Mouse (Mus musculus): ENCODE data around the gene Ugt8a. TPM values are rescaled to one million over a fixed set of nuclear protein-coding genes. Genes with fewer than 3 reads are reported as not detected.
A peak's percentile ranks its signal among the peaks of the same experiment; 100 is the strongest.

Ugt8a gene
- total RNA-seq (2014; fragmentation: Nextera tagmentation): 1.4 TPM in 1 of 2 replicates, not detected in the other
- 0.46 TPM in 1 of 2 replicates, not detected in the other for total RNA-seq (2017)

GRCm38 (mm10) chr3:125938092-125938755 lies at the start of gene Ugt8a:
TSS of gene Ugt8a (minus strand) at chr3:125938619.
- ATAC-seq (replicated peaks; ENCODE audit: poor library complexity, severe bottlenecking): peak; percentile 55

DNA sequence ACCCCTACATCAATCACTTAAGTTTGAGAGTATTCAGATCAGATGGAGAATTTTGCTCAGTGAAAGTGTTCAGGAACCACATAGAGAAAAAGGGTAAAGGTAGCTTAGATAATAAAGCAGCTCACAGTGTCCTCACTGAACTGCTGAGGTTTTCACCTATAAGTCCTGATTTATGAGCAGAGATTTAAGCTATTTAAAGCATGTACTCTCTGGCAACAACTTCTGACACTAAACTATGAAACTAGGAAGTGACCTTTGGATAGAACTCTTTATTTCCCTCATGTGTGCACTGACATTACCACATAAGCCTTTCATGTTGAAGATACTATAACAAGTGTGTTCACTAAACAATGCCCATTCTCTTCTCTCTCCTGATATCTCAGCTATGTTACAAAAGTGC lies 48.2 kb upstream of the Ugt8a start:
- ATAC-seq (replicated peaks; ENCODE audit: poor library complexity, severe bottlenecking): no peak

GRCm38 (mm10) chr3:125983707-125984420 lies 45.4 kb upstream of the Ugt8a start:
- ATAC-seq (replicated peaks; ENCODE audit: poor library complexity, severe bottlenecking): no peak

- no peak for ATAC-seq (replicated peaks; ENCODE audit: poor library complexity, severe bottlenecking)
Measured at GRCm38 (mm10) chr3:125979475-125979874, 41.1 kb upstream of the Ugt8a start.

DNA sequence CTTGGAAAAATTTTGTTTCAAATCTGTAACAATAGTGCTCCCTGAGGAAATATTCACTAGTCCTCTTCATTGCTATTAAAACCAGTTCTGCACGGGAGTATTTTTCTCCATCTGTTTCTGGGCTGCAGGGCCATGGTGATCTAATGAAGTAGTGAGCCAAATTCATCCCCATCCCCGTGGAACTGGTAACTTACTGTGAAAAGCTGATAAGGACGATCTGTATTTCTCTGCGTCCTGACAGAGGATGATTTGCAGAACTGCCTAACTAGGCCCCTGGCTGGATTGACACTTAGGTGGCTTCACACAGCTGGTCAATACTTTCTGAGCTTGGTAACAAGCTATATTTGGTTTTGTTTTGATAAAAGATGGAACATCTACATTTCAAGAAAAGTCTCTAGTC lies 37.5 kb upstream of the Ugt8a start:
- no peak for ATAC-seq (replicated peaks; ENCODE audit: poor library complexity, severe bottlenecking)

DNA sequence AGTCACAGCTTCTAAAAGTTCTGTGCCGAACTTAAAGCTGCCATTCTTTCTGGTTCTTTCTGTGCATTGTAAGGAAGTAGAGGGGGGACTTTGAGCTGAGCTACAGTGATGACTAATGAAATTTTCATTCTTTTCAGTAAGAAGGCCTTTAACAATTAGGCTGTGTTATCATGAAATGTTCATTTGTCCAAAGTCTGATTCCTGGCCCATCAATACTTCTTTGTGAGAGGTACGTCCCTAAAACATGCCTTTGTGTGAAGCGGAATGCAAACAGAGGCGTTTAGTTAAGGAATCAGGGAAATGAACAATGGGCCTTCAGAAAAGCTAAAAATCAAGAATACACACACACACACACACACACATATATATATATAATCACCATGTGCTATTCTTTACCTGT lies 31.0 kb upstream of the Ugt8a start:
- ATAC-seq (replicated peaks; ENCODE audit: poor library complexity, severe bottlenecking): no peak

DNA sequence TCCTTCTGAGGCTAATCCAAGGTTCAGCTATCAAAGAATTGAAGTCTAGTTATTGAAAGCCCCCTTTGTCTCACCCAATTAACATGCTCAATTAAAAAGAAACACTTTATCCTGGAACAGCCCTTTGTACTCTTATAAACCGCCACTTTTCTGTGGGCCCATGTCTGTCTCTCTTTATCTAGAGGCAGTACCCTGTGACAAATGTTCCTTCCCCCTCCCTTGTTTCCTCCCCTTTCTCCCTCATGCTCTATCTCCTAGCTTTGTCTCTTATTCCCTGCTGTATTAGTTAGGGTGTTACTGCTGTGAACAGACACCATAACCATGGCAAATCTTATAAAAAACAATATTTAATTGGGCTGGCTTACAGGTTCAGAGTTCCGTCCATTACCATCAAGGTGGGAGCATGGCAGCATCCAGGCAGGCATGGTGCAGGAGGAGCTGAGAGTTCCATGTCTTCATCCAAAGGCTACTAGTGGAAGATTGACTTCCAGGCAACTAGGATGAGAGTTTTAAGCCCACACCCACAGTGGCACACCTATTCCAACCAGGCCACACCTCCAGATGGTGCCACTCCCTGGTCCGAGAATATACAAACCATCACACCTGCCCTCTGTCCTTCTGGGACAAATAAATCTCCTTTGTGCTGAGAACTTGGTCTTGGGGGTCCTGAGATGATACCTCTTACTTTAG lies 17.9 kb upstream of the Ugt8a start:
- no peak for ATAC-seq (replicated peaks; ENCODE audit: poor library complexity, severe bottlenecking)

- no peak for ATAC-seq (replicated peaks; ENCODE audit: poor library complexity, severe bottlenecking)
Measured at GRCm38 (mm10) chr3:125954881-125955280, 16.5 kb upstream of the Ugt8a start.

DNA sequence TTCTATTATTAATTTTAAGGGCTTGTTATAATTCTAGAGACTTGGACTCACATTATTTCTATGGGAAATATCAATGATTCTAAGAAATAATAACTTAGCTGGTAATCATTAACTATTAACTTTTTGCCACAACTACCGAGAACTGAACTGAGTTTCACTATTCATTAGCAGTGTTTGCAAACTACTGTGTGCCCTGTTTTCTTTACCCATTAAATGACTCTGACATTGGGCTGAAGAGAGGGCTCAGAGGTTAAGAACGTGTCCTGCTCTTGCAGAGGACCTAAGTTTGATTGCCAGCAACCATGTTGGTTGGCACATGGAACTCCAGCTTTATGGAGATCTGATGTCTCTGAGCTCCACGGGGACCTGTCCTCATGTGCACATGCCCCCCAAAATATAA lies 2.4 kb upstream of the Ugt8a start:
- ATAC-seq (replicated peaks; ENCODE audit: poor library complexity, severe bottlenecking): no peak

DNA sequence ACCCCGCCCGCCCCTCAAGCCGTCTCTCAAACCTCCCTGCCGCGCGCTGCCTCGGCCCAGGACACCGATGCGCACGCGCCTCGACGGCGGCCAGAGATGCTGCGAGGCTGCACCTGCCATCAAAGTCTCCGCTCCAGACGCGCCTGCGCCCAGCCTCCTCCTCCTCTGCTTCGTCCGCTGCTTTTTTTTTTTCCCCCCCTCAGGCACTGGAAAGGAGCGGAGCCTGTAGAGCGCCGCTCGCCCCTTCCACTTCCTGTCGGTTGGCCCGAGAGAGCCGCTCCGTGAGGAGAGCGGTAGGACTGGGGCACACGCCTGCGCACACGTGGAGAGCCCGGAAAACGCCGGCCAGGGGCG lies 314 bp upstream of the Ugt8a start:
- peak; percentile 40 for ATAC-seq (replicated peaks; ENCODE audit: poor library complexity, severe bottlenecking)

- peak; percentile 26 for ATAC-seq (replicated peaks; ENCODE audit: poor library complexity, severe bottlenecking)
Measured at GRCm38 (mm10) chr3:125937536-125938091, 805 bp downstream of the Ugt8a start.

- ATAC-seq (replicated peaks; ENCODE audit: poor library complexity, severe bottlenecking): no peak
Measured at GRCm38 (mm10) chr3:125935796-125936195, 2.6 kb downstream of the Ugt8a start.

- ATAC-seq (replicated peaks; ENCODE audit: poor library complexity, severe bottlenecking): no peak
Measured at GRCm38 (mm10) chr3:125932594-125933237, 5.7 kb downstream of the Ugt8a start.

DNA sequence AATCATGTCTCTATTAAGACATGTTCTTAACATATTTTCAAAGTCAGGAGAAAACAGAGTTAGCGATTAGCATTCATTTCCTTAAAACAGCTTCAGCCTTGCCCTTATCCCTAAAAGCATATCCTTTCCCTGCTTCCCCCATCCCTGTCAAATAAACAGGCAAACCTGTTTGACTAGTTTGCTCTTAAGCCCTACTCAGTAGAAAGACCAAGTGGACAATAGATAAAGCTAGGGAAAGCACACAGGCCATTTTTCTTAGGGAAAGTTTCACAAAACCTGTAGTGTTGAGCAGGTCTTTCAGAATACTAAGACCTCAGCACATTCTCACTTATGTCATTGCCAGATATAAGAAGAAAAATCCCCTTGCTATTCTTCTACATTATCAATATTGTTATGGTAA lies 7.4 kb downstream of the Ugt8a start:
- no peak for ATAC-seq (replicated peaks; ENCODE audit: poor library complexity, severe bottlenecking)

GRCm38 (mm10) chr3:125920876-125921275 lies 17.5 kb downstream of the Ugt8a start:
- no peak for ATAC-seq (replicated peaks; ENCODE audit: poor library complexity, severe bottlenecking)

DNA sequence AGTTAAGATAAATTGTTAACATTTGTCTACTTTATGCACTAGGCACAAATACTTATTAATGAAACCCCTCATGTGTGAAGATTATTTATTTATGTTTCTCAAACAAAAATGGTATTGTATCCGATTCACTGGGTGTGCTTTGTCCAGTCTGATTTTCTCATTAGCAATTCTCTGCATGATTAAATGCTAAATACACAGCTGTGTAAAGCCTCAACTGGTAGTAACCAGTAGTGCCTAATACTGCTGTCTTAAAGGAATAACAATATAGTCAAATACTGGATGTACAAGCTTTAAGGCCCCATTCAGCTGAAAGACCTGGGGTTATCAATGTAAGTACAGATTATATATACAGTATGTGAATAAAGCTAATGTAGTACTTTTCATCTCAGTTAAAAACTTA lies 39.4 kb downstream of the Ugt8a start:
- no peak for ATAC-seq (replicated peaks; ENCODE audit: poor library complexity, severe bottlenecking)

DNA sequence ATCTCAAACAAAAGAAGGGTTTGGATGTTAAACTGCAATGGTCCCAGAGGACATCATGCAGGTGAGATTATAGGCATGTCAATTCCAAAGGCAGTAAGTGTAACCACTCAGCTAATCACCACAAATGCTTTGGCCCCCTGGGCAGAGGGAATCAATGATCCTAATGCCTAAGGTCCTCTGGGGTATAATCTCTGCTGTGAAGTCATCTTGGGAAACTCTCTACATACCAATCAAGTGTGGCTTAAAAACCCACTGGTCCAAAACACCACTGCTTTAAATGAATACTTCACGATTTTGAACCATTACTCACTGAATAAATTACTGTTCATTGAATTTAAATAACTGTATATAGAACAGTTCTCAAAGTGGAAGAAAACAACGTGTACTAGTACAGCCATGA lies 51.3 kb downstream of the Ugt8a start:
- no peak for ATAC-seq (replicated peaks; ENCODE audit: poor library complexity, severe bottlenecking)

DNA sequence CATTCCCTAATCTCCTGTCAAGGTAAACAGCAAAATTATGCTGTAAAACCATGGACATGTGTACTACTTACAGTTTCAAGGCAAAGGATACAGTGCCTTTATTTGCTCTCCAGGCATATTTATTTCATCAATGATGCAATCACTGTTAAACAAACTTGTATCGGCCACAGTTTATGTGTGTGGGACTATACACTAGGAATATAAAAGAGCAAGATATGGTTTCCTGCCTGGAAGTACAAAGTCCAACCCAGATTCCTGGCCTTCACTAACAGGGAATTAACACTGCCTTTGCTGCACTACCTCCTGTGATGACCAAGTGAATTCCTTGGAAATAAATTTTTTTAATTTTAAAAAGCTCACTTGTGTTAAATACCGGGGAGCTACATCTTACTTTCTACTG lies 53.5 kb downstream of the Ugt8a start:
- ATAC-seq (replicated peaks; ENCODE audit: poor library complexity, severe bottlenecking): no peak

DNA sequence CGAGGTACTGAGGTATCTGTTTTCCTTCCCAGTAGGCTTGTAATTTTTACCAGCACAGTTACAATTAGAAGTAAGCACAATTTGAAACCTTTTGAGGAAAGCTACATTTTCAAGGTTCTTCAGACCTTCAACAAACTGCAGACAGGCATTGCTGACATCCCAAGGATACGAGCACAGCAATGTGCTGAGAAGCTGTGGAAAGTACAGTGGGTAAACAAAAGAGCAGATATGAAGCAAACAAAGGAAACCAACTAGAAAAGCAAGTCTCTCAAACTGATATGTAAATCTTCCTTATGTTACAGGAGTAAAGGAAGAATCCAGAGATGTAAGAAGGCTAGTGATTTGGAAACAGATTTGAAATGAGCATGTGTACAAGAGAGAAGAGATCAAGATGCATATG lies 54.0 kb downstream of the Ugt8a start:
- no peak for ATAC-seq (replicated peaks; ENCODE audit: poor library complexity, severe bottlenecking)

DNA sequence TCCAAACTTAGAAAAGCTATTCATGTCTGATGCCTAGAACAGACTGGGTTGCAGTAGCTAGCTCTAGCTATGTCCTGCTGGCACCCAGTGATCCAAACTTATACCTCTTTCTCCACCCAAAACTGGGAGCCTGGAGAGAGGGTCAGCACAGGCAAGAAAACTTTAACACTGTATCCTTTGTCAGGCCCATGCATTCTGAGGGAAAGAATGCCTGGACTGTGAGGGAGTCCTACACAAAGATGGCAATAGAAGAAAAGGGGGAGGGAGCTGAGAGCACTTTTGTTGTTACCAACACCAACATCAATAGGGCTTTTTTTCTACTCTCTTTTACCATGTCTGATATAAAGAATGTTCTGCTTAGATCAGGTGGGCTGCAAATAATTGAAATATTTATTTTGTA lies 55.4 kb downstream of the Ugt8a start:
- ATAC-seq (replicated peaks; ENCODE audit: poor library complexity, severe bottlenecking): no peak

GRCm38 (mm10) chr3:125881835-125882234 lies 56.6 kb downstream of the Ugt8a start:
- no peak for ATAC-seq (replicated peaks; ENCODE audit: poor library complexity, severe bottlenecking)

All from granulocyte monocyte progenitor cell, adult 5-6 weeks (primary cell).